Mouse (Mus musculus) cerebellum, adult 2 months (tissue): ENCODE measurements at regions not wholly inside any gene's neighbourhood (a gene's known extent, or its start where the extent isn't known, plus 50 kb on each side); places are given as distances from the start of the nearest gene placed in this dataset.

Source experiments
- CTCF ChIP-seq: fragments of 200-500 bp; IDR thresholded peaks from 2 replicates; pipeline ENCODE4 v1.5.1; 2011; ENCODE audit warnings: low read depth, mild to moderate bottlenecking, control low read depth, low read length, moderate library complexity, borderline replicate concordance; ENCODE audit not compliant: insufficient read depth
- POLR2A ChIP-seq: fragments of 200-500 bp; IDR thresholded peaks from 2 replicates; pipeline ENCODE4 v1.6.1; 2011; ENCODE audit warnings: low read length, control low read depth, borderline replicate concordance; ENCODE audit not compliant: insufficient read depth

DNA sequence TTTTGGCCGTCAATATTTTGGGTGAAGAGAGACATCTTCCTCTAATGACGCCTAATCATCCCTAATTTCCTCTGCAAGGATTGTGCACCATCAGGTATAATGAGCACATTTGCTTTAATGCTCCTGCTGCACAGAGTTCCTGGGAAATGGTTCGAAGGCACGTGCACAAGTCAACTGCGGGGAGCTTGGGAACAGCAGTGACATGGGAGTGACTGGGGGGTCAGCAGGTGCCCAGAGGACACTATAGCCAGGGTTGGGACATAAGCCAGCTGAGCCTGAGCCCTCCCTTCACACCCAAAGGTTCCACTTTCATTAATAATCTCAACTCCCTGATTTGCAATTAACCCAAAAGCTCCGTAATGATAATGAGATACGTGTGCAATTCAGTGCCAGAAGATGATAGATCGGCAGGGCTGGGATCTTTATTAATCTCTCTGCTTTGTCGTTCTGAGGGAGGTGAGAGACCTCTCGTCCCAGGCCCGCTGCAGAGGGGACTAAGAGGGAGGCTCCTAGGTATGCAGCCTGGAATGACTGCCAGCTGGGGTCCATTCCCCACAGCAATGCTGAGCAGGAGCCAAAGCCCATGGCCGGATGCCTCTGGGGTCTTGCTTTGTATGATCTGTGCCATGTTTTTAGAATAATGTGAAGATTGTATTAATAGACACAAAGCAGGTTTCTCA, 88.7 kb downstream of the Cbln1 start:
- TF ChIP-seq POLR2A (no peak), CTCF (no peak)
